Mouse (Mus musculus) limb, embryonic 14.5 days (tissue): ENCODE measurements around the gene Nr5a2. TPM values are rescaled to one million over a fixed set of nuclear protein-coding genes. Genes with fewer than 3 reads are reported as not detected.

ENCODE experiments used
- ATAC-seq: fragments of 200-750 bp; cut with Nextera tagmentation; 2 replicates; pipeline ENCODE4 v1.8.0; 2017; ENCODE audit warnings: low read depth, moderate number of reproducible peaks, moderate TSS enrichment; ENCODE audit not compliant: low FRiP score
- DNase-seq: peaks from one replicate; pipeline ENCODE4 v3.0.0-alpha.2; 2015; ENCODE audit warnings: low spot score
- H3K27ac ChIP-seq: fragments of 300-500 bp; sonication (generic); replicated peaks from 2 replicates; pipeline ENCODE4 v1.5.1; 2014; ENCODE audit warnings: low read depth, mild to moderate bottlenecking, low read length, moderate library complexity, mixed read lengths
- H3K27me3 ChIP-seq: fragments of 300-500 bp; sonication (generic); 2 replicates; pipeline ENCODE4 v1.6.1; 2014; ENCODE audit warnings: low read length, mixed read lengths; ENCODE audit not compliant: control insufficient read depth, insufficient read depth
- H3K36me3 ChIP-seq: fragments of 300-500 bp; sonication (generic); 2 replicates; pipeline ENCODE4 v1.6.1; 2014; ENCODE audit warnings: mild to moderate bottlenecking, low read length, moderate library complexity, mixed read lengths; ENCODE audit not compliant: control insufficient read depth, insufficient read depth
- H3K4me1 ChIP-seq: fragments of 300-500 bp; sonication (generic); 2 replicates; pipeline ENCODE4 v1.6.1; 2014; ENCODE audit warnings: antibody characterized with exemption, low read length, mixed read lengths; ENCODE audit not compliant: control insufficient read depth, insufficient read depth
- H3K4me2 ChIP-seq: fragments of 300-500 bp; sonication (generic); replicated peaks from 2 replicates; pipeline ENCODE4 v1.6.1; 2014; ENCODE audit warnings: low read depth, mild to moderate bottlenecking, low read length, moderate library complexity; ENCODE audit not compliant: severe bottlenecking
- H3K4me3 ChIP-seq: fragments of 300-500 bp; sonication (generic); replicated peaks from 2 replicates; pipeline ENCODE4 v1.5.1; 2014; ENCODE audit warnings: low read length
- H3K9ac ChIP-seq: fragments of 300-500 bp; sonication (generic); 2 replicates; pipeline ENCODE4 v1.6.1; 2014; ENCODE audit warnings: mild to moderate bottlenecking, low read depth, low read length, moderate library complexity; ENCODE audit not compliant: severe bottlenecking
- H3K9me3 ChIP-seq: fragments of 300-500 bp; sonication (generic); 2 replicates; pipeline ENCODE4 v1.6.1; 2016; ENCODE audit warnings: low read length; ENCODE audit not compliant: control insufficient read depth
- POLR2A ChIP-seq: fragments of 200-500 bp; IDR thresholded peaks from 2 replicates; pipeline ENCODE4 v1.8.0; 2012; ENCODE audit warnings: inconsistent platforms, mild to moderate bottlenecking, moderate library complexity, borderline replicate concordance; ENCODE audit not compliant: insufficient read depth, insufficient read length; ENCODE audit errors: extremely low read depth
- WGBS: fragments of 180-500 bp; shearing (Covaris S2); extraction: QIAGEN DNeasy Blood & Tissue Kit; methylation state at CpG from one replicate; pipeline ENCODE4 v1.1.7; 2014; 5-methylcytosine and 5-hydroxymethylcytosine counted together
- polyA plus RNA-seq, 2 experiments: library from polyadenylated mRNA; depleted of rRNA in 1 of 2; stranded (reverse) in 1 of 2; unstranded in 1 of 2; fragments of >200 nt; fragmentation: Nextera tagmentation in 1 of 2; extraction: Ambion mirVana in 1 of 2; gene quantifications; 2 replicates each; pipeline versions ENCODE4 v1.2.1 to v1.2.3; 2012 to 2014

The Nr5a2 gene
- polyA plus RNA-seq, 2 experiments = 1.0 to 1.1 TPM

DNA sequence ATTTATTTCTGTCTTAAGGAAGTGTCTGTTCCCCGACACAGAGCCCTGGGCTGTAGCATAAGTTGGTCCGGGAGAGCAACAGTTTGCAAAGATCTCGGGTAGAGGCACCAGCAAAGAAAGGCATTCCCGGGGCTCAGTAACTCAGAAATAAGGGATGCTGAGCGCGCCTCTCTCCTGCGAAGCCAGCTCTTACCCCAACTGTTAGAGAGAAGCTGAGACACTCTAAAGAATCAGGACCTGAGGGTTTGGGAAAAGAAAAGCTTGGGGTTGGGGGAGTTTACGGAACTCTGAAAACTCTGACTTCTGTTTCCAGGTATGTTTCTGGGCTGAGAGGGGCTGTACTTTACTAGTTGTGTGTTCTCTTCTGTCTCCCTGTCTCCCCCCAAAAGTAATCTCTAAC is 13.8 kb downstream of the Nr5a2 start:
- WGBS = 1% methylated on average over 8 of the region's 8 CpGs
- Histone ChIP-seq H3K9me3 (no peaks in the 10 kb centered on the region), H3K9ac (no peak overlapping the region), H3K27ac (no peak overlapping the region), H3K27me3 (peaks cover 80% of the 10 kb centered on the region), H3K4me3 (peak overlapping the region; percentile 47; the same call in 1 of the 2 replicates), H3K4me2 (no peak overlapping the region), H3K36me3 (no peaks in the 10 kb centered on the region), H3K4me1 (peaks cover 11% of the 10 kb centered on the region)
- DNase-seq (no peak), ATAC-seq (no peak)
- TF ChIP-seq POLR2A = no peak

DNA sequence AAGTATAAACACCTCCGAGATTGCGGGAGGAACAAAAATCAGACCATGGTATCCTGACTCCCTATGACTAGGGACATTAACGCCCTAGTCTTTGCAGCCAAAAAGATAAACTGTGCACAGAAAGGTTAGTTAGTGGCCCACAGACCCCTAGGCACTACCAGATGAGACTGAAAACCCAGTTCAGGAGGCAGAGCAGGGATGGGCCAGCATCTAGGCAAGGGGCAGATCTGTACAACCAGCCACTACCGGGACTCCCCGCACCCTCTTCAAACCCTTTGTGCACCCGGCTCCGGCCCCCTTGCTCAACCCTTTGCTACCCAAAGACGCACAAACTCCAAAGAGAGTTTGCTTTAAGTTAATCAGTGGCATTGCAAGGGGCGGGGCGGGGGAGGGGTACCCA is 14.4 kb downstream of the Nr5a2 start:
- Histone ChIP-seq H3K27me3 (peaks cover 74% of the 10 kb centered on the region), H3K4me2 (no peak overlapping the region)
- no peak for ATAC-seq

DNA sequence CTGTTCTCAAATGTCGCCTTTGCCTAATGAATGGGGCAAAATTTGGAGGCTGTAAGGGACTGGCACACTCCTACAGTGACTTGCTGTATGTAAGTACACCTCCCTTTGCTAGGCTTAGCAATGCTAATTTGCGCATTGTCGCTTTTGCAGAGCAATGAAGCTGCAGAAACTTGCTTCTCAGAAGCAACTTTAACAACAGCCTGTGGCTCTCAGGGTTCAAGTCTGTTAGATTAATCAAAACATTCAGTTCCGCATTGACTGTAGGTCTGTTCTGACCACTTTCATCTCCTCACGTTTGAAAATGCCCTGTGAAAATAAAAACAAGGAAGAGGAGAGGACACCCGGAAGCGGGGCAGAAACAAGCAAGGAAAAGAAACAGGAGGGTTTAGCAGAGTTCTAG is 14.8 kb downstream of the Nr5a2 start:
- Histone ChIP-seq H3K4me1 (peaks cover 11% of the 10 kb centered on the region), H3K27ac (no peak overlapping the region), H3K4me2 (no peak overlapping the region), H3K9ac (no peak overlapping the region), H3K9me3 (no peaks in the 10 kb centered on the region), H3K36me3 (no peaks in the 10 kb centered on the region), H3K4me3 (no peak overlapping the region), H3K27me3 (peaks cover 70% of the 10 kb centered on the region)
- ATAC-seq (no peak), DNase-seq (no peak)
- whole genome bisulfite sequencing = 6% methylated on average over 7 of the region's 7 CpGs
- TF ChIP-seq POLR2A = no peak

More for the DNA sequence above, 14.4 kb downstream of the Nr5a2 start:
- H3K9ac ChIP-seq = no peak overlapping the region
- 0 out of 2 replicates have a peak overlapping the region, but pooled peaks have one; percentile 47 for H3K4me3 ChIP-seq
- no peaks in the 10 kb centered on the region for H3K36me3 ChIP-seq
- peaks cover 11% of the 10 kb centered on the region for H3K4me1 ChIP-seq
- no peak for TF ChIP-seq POLR2A
- WGBS = 3% methylated on average over 10 of the region's 10 CpGs
- no peak for DNase-seq
- no peaks in the 10 kb centered on the region for H3K9me3 ChIP-seq
- no peak overlapping the region for H3K27ac ChIP-seq

DNA sequence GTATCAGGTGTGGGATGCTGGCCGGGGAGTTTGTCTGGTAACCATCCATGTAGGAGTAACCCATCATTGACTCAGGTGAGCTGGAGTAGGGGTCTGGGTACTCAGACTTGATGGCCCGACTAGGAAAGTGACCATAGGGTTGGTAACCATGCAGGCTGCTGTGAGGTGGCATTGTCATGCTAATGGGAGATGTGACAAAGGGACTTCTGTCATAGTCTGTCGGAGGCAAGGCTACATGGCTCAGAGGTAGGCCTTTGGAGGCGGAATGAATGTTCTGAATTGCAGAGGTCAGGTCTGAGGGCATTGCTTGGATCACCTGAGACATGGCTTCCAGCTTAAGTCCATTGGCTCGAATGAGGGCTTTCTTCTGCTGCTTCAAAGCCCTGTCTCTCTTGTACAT is 19.6 kb downstream of the Nr5a2 start:
- Histone ChIP-seq H3K9me3 (no peaks in the 10 kb centered on the region), H3K27me3 (peaks cover 23% of the 10 kb centered on the region), H3K4me3 (no peak overlapping the region), H3K4me1 (no peaks in the 10 kb centered on the region), H3K27ac (no peak overlapping the region), H3K9ac (no peak overlapping the region), H3K4me2 (no peak overlapping the region), H3K36me3 (no peaks in the 10 kb centered on the region)
- no peak for TF ChIP-seq POLR2A
- ATAC-seq (no peak), DNase-seq (no peak)
- 91% methylated on average over 5 of the region's 5 CpGs for WGBS

DNA sequence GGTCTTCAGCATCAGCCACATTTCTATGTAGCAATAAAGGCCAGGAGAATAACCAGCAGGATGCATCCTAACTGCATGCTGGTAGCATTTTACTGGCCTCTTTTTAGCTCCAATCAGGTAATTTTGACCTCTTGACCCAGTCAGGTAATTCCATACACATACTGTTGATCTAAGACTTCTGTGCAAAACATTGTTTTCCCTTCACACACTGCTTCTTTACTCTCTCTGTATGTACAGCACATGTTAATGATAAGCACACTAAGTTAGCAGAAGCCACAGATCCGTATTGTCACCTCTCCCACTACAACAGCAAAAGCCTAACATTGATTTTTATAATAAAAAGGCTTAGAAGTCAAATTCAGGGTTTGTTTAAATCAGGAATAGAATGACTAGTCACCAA is 21.0 kb downstream of the Nr5a2 start:
- WGBS = 71% methylated on average over 1 of the region's 1 CpGs
- Histone ChIP-seq H3K4me1 (no peaks in the 10 kb centered on the region), H3K9ac (no peak overlapping the region), H3K4me2 (no peak overlapping the region), H3K27ac (no peak overlapping the region), H3K27me3 (peaks cover 10% of the 10 kb centered on the region), H3K36me3 (no peaks in the 10 kb centered on the region), H3K4me3 (no peak overlapping the region), H3K9me3 (no peaks in the 10 kb centered on the region)
- ATAC-seq = no peak
- DNase-seq = no peak
- no peak for TF ChIP-seq POLR2A

DNA sequence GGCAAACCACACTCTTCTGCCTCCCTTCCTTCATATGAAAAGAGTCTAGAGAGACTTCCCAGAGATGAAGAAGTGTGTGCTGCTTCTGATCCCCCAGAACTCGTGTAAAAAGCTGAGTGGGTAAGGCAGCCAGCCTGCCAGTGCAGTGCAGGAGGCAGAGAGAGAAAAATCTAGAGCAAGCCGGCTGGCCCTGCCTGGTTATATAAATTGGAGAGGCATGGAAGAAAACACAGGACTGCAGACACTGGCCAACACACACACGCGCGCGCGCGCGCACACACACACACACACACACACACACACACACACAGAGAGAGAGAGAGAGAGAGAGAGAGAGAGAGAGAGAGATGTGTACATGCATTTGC is 24.3 kb downstream of the Nr5a2 start:
- 85% methylated on average over 9 of the region's 9 CpGs for WGBS
- Histone ChIP-seq H3K4me2 (no peak overlapping the region), H3K27ac (no peak overlapping the region), H3K9me3 (no peaks in the 10 kb centered on the region), H3K4me1 (no peaks in the 10 kb centered on the region), H3K4me3 (no peak overlapping the region), H3K36me3 (no peaks in the 10 kb centered on the region), H3K9ac (no peak overlapping the region), H3K27me3 (no peaks in the 10 kb centered on the region)
- DNase-seq (no peak), ATAC-seq (no peak)
- TF ChIP-seq POLR2A = no peak
